ENCODE assay signal across 8 mouse cellular contexts in the genomic region with DNA sequence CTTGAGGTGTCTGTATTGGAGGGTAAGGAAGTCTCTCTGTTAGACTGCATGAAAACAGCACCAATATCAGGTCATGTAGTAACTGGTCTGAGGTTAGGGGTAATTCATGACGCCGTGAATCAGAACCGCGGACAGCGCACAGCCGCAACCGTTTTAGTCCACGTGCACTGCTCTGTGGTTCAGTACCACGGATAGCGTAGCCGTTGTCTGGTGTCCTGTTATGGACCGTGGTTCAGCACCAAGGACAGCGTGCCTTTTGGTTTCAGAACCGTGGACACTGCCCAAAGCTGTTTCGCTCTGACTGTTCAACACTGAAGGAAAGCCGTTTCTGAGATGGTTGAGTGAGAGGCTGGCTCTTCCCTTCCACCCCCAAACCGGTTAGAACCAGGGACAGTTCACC. TPM values are rescaled to one million over a fixed set of nuclear protein-coding genes. Genes with fewer than 3 reads are reported as not detected.
DNase-seq lines count a peak whose midpoint lies in the region; ATAC-seq and TF ChIP-seq lines count a peak whose summit lies in the region.

Gm20715 (plus strand) TSS at position 235 of the 400 bp plus-strand sequence.

- TF ChIP-seq EP300 in liver, postnatal 0 days (IDR thresholded peaks at IDR 0.05; ENCODE audit: low read depth): no peak

- TF ChIP-seq POLR2A in thymus, adult 2 months (IDR thresholded peaks at IDR 0.05; ENCODE audit: control insufficient read depth, extremely low read depth, insufficient read depth, low read length, poor library complexity): no peak

- H3K27ac ChIP-seq in liver, postnatal 0 days (ENCODE audit: low read depth): no peak within 1 kb of the TSS
- no peak within 1 kb of the TSS for H3K27ac ChIP-seq in neural tube, embryonic 15.5 days (replicated peaks)
- no peak within 1 kb of the TSS for H3K27ac ChIP-seq in thymus, adult 2 months (ENCODE audit: control insufficient read depth, insufficient read depth, low read length)

- intact Hi-C loops in heart, postnatal 36 days (cut with DNase I): loop anchor here (1.0 to 10.0 kb wide), 3 partner anchors 27 to 265 kb away; partner anchors contain the start of genes Zfp28 and Zfp78

- WGBS in liver, postnatal 0 days (ENCODE audit: insufficient replicate concordance): 2% methylated on average over 17 of the region's 17 CpGs
- 3% methylated on average over 17 of the region's 17 CpGs for WGBS in neural tube, embryonic 15.5 days
- 4% methylated on average over 17 of the region's 17 CpGs for WGBS in thymus, adult 2 months

- H3K36me3 ChIP-seq in liver, postnatal 0 days (replicated peaks; ENCODE audit: insufficient read depth, low read length): no peaks in the 10 kb centered on the region
- no peaks in the 10 kb centered on the region; the same call in 1 of the 2 replicates for H3K36me3 ChIP-seq in neural tube, embryonic 15.5 days
- no peaks in the 10 kb centered on the region for H3K36me3 ChIP-seq in thymus, adult 2 months (ENCODE audit: control insufficient read depth, insufficient read depth, low read length)

- no peak within 1 kb of the TSS for H3K4me3 ChIP-seq in liver, postnatal 0 days (ENCODE audit: low read depth, low read length)
- H3K4me3 ChIP-seq in neural tube, embryonic 15.5 days (replicated peaks): no peak within 1 kb of the TSS
- no peak within 1 kb of the TSS for H3K4me3 ChIP-seq in thymus, adult 2 months (ENCODE audit: control insufficient read depth, insufficient read depth, low read length)

- TF ChIP-seq CTCF in liver, postnatal 0 days (IDR thresholded peaks at IDR 0.05; ENCODE audit: low read depth): peak; percentile 28; the same call in 1 of the 2 replicates
- no peak for TF ChIP-seq CTCF in thymus, adult 2 months (IDR thresholded peaks at IDR 0.05; ENCODE audit: borderline replicate concordance, control insufficient read depth, extremely low read depth, insufficient read depth, low read length, poor library complexity)

- H3K9ac ChIP-seq in liver, postnatal 0 days (replicated peaks): no peak within 1 kb of the TSS
- H3K9ac ChIP-seq in neural tube, embryonic 15.5 days (replicated peaks): no peak within 1 kb of the TSS

- ATAC-seq in liver, postnatal 0 days: peak; percentile 100
- peak; percentile 19; the same call in 1 of the 2 replicates for ATAC-seq in neural tube, embryonic 15.5 days (ENCODE audit: low FRiP score)

- no peaks in the 10 kb centered on the region for H3K27me3 ChIP-seq in liver, postnatal 0 days (ENCODE audit: insufficient read depth, low read length)
- no peaks in the 10 kb centered on the region for H3K27me3 ChIP-seq in neural tube, embryonic 15.5 days (replicated peaks)
- no peaks in the 10 kb centered on the region for H3K27me3 ChIP-seq in thymus, adult 2 months (ENCODE audit: control insufficient read depth, insufficient read depth, low read length)

- H3K9me3 ChIP-seq in liver, postnatal 0 days (ENCODE audit: low read length): no peaks in the 10 kb centered on the region
- H3K9me3 ChIP-seq in neural tube, embryonic 15.5 days (replicated peaks): no peaks in the 10 kb centered on the region

- no peak within 1 kb of the TSS for H3K4me2 ChIP-seq in liver, postnatal 0 days (ENCODE audit: low read depth, low read length)
- H3K4me2 ChIP-seq in neural tube, embryonic 15.5 days: no peak within 1 kb of the TSS

- H3K4me1 ChIP-seq in liver, postnatal 0 days (ENCODE audit: insufficient read depth): no peaks in the 10 kb centered on the region
- H3K4me1 ChIP-seq in neural tube, embryonic 15.5 days: no peaks in the 10 kb centered on the region
- no peaks in the 10 kb centered on the region for H3K4me1 ChIP-seq in thymus, adult 2 months (replicated peaks; ENCODE audit: control insufficient read depth, insufficient read depth, low read length)

- DNase-seq in CD4-positive helper T cell, adult 2 months (ENCODE audit: low read depth, low spot score): peak; percentile 72
- DNase-seq in adrenal gland, postnatal 4 days (ENCODE audit: low spot score in 2 of 2): peak; percentile 87 to 89
- peak; percentile 99 for DNase-seq in forelimb bud, embryonic 11.5 days (ENCODE audit: low read depth, low spot score)
- peak; percentile 93 to 95 for DNase-seq in heart, postnatal 36 days
- peak; percentile 86 for DNase-seq in layer of hippocampus, adult 11-12 months (ENCODE audit: low spot score)
- peak; percentile 92 for DNase-seq in liver, postnatal 0 days
- peak; percentile 61 for DNase-seq in thymus, adult 2 months

RNA-seq across cellular contexts. Expression of gene Gm20715, which starts in this region (rescaled TPM):
- total RNA-seq in adrenal gland, postnatal 4 days (2021): under 1 TPM in 1 of 2 experiments, not detected in 1; 0.08 TPM
- total RNA-seq in heart, postnatal 36 days (2021): not detected
- not detected in 2 replicates for polyA plus RNA-seq in liver, postnatal 0 days (2015; fragmentation: Nextera tagmentation; extraction: Ambion mirVana)
- polyA plus RNA-seq in neural tube, embryonic 15.5 days (2015; fragmentation: Nextera tagmentation; extraction: Ambion mirVana): 0.15 TPM in 1 of 2 replicates, not detected in the other
- polyA plus RNA-seq in thymus, adult 2 months (2012; rRNA removed): 0.04 TPM in 1 of 2 replicates, not detected in the other

Comparison
In these comparisons a context has a peak if more than half of its experiments do, and no peak if none do; other contexts are left out.
1. Peak in DNase-seq in adrenal gland, postnatal 4 days; RNA of the gene not detected or under 1 TPM.
2. Peak in DNase-seq in heart, postnatal 36 days; RNA of the gene not detected or under 1 TPM.
3. Peak in DNase-seq and ATAC-seq in liver, postnatal 0 days; RNA of the gene not detected or under 1 TPM.
4. Peak in ATAC-seq in neural tube, embryonic 15.5 days; RNA of the gene not detected or under 1 TPM.
5. Peak in DNase-seq in thymus, adult 2 months; RNA of the gene not detected or under 1 TPM.